Mouse (Mus musculus): ENCODE data around the gene Cyp26c1.

DNA sequence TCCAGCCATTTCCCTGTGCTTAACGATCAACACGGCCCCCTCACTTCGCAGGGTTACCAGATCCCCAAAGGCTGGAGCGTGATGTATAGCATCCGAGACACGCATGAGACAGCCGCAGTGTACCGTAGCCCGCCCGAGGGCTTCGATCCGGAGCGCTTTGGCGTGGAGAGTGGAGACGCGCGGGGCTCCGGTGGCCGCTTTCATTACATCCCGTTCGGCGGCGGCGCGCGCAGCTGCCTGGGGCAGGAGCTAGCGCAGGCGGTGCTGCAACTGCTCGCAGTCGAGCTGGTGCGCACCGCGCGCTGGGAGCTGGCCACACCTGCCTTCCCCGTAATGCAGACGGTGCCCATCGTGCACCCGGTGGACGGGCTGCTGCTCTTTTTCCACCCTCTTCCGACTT lies 7.5 kb downstream of the Cyp26c1 start:
- TF ChIP-seq TCF12 (IDR thresholded peaks at IDR 0.05; ENCODE audit: low read depth, low read length) (no peak), CTCF (conservative IDR thresholded peaks at IDR 0.05 in 1 of 2, IDR thresholded peaks at IDR 0.05 in 1 of 2; ENCODE audit: low read depth in 2 of 2, low read length in 2 of 2) (no peak), EP300 (IDR thresholded peaks at IDR 0.05; ENCODE audit: low read length) (no peak)

All from CH12.LX (cell line).